Mouse (Mus musculus): ENCODE results near the gene Ube2k.

GRCm38 (mm10) chr5:65500231-65500630 is 36.8 kb upstream of the Ube2k start:
- TF ChIP-seq CTCF (conservative IDR thresholded peaks at IDR 0.05; ENCODE audit: low read length) (no peak), POU5F1 (IDR thresholded peaks at IDR 0.05; ENCODE audit: borderline replicate concordance, low read length) (no peak), NANOG (IDR thresholded peaks at IDR 0.05; ENCODE audit: borderline replicate concordance, low read length) (no peak)
